Mouse (Mus musculus): ENCODE data around the gene Ric1. TPM values are rescaled to one million over a fixed set of nuclear protein-coding genes. Genes with fewer than 3 reads are reported as not detected.
A peak's percentile ranks its signal among the peaks of the same experiment; 100 is the strongest.

The Ric1 gene
- total RNA-seq, 2 experiments from 2014 or later = 22.9 to 23.2 TPM

DNA sequence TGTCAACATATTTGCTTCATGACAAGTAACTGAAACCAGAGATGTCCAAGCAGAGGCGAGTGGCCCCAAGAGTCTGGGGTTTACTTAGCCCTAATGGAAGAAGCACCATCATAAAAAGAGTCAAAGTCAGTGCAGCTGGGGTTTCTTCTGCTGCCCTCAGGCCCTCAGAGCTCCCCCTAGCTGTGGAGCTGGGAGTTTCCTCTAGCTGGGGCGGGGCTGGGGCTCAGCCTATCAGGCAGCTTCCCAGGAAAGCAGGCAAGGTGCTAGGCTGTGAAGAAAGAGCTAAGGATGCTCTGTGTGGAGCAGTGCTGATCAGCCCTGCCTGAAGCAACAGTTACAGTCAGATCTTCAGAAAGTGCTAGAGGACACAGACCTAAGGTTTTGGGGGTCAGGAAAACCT lies 74.9 kb downstream of the Ric1 start:
- intact Hi-C loops (cut with DNase I) = no loop called here
- no peak for DNase-seq

DNA sequence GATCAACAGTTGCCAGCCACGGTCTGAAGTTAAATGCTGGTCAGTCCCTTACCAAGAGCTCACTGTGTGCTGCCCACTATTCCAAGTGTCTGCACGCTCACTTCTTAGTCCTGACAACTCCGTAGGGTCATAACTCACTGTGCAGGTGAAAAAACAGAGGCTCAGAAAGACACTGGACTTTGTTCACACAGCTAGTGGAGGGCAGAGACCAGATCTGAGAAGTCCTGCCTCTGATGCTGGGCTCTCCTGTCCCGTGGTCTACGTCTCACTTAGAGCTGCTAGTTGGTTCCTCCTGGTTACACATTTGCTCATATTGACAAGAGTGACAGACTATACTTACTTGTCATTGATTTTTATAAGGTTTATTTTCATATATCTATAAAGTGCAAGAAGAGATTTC lies 76.9 kb downstream of the Ric1 start:
- intact Hi-C loops (cut with DNase I) = no loop called here
- no peak for DNase-seq

DNA sequence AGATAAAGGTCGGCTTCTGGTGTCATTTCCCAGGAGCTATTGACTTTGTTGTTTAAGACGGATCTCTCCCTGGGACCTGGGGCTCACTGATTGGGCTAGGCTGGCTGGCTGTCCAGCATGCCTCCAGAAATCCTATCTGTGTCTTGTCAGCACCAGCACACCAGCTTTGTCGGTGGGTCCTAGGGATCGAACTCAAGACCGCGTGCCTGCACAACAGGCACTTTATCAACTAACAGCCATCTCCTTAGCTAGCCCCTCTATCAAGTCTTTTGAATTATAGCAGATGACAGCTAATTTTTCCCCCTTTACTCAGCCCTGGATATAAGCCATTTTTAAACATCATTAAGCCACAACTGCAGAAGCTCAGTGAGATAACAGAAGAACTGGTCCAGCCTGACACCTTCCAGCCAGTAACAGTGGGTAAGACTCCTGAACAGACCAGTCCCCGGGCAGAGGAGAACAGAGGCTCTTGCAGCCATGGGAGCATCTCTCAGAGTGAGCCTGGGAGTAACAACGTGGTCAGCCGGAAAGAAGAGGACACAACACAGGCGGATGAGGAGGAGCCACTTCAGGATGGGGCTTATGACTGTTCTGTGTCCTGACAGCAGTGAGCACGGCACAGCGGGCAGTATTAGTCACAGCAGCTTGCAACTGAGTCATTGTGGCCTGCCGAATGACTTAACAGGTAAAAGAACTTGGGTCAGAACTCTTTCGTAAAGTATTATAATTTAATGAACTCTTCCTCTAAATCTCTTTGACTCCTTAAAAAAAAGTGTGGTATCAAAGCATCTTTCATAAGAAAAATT lies 81.7 kb downstream of the Ric1 start:
- intact Hi-C loops (cut with DNase I) = no loop called here

DNA sequence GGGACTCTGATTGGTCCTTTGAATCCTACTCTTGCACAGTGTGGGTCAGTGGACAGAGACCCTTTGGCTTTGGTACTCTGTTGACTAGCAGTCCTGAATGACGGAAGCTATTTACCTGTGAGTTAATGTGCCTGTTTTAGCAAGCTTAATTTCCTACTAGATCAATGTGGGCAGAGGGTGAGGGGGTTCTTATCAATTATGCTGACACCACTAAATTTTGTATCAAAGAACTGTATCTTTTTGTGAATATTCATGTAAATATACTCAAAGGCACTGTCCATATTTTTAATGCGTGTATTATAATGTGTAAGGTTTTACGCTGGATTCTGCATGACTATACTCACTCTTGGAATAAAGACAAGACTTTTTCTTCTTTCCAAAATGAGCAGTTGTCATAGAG lies 82.6 kb downstream of the Ric1 start:
- intact Hi-C loops (cut with DNase I) = no loop called here

More for the DNA sequence above, 81.7 kb downstream of the Ric1 start:
- no peak for DNase-seq

DNA sequence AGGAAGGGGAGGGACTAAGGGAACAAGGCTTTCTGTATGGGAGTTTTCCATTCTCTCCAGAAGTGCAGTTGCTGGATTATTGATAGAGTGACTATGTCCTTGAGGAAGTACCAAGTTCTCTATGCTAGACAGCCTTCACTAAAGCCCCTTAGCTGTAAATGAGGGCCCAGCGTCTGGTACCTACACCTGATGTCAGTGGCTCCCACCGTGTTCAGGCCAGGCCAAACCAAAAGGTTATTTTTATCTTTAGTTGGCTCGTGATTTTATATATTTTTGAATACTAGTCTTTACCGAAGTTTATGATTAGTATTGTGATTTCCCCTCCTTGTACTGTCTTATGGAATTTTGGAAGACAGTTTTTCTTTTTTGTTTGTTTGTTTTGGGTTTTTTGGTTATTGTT lies 85.4 kb downstream of the Ric1 start:
- intact Hi-C loops (cut with DNase I) = no loop called here
- no peak for DNase-seq

More for the DNA sequence above, 82.6 kb downstream of the Ric1 start:
- no peak for DNase-seq

DNA sequence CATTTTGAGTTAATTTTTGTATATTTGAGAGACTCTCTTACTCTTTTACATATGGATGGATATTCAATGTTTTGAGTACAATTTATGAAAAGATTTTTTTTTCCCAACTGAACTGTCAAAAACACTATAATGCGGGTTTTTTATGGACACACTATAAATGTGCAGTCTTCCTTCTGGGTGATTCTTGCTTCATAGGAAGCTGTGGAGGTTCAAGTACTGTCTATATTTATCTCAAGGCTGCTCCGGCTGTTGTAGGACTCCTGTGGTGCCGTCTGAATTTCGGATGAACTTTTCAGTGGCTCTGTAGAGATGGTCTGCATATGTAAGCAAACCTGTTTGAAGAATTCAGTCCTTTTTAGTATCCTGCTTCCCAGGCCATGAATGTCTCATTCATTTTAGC lies 86.1 kb downstream of the Ric1 start:
- DNase-seq = no peak

DNA sequence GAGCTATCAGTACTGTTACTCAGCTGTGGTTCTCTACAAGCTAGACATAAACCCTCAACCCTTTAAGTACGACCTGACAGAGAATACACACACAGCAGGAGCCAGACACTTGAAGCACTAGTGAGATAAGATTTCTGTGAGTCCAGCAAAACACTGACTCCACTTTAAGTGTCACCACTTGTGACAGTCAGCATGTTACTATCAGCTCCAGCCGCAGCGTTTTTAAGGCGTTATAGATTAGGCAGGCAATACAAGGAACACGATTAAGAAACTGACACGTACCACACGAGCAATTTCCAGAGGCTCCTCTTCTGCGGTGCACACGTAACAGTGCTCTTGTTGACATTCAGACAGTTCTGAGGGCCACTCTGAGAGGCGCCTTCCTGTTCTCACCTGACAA lies 88.8 kb downstream of the Ric1 start:
- intact Hi-C loops (cut with DNase I) = no loop called here
- no peak for DNase-seq

More for the DNA sequence above, 86.1 kb downstream of the Ric1 start:
- intact Hi-C loops (cut with DNase I) = no loop called here

DNA sequence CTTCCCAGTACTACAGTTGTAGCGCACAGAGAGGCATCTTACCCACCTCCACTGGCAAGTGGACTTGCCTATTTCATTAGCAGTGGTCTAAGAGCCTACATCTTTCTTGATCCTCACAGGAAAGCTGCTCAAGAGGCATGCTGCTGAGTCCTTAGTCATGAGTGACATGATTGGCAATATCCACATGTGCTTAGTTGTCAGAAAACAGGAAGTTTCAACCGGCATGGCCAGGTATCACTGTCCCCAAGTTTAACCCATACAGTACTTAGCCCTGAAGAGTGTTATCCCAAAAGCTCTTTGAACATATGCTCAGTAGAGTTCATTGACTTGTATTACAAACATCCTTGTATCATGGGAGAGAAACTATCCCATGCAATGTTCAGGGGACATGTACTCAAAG lies 90.0 kb downstream of the Ric1 start:
- intact Hi-C loops (cut with DNase I) = no loop called here
- no peak for DNase-seq

DNA sequence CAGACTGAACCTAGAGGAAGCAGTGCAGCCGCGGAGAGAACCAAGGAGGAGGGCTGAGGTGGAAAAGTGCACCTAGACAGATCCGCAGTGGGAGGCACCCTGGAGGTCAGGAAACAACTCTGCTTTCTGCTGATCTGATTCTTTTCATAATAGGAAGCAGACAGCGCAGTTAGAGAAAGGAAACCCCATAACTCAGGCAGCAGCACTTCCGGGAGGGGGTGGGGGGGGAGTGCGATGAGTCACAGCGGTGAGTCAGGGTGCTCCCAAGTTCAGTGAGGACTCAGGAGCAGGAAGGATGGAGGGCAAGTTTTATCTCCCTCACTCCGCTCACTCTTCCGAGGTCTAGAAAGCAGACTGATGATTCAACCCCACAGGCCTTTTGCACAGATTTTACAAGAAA lies 119.0 kb downstream of the Ric1 start:
- intact Hi-C loops (cut with DNase I) = no loop called here
- no peak for DNase-seq

DNA sequence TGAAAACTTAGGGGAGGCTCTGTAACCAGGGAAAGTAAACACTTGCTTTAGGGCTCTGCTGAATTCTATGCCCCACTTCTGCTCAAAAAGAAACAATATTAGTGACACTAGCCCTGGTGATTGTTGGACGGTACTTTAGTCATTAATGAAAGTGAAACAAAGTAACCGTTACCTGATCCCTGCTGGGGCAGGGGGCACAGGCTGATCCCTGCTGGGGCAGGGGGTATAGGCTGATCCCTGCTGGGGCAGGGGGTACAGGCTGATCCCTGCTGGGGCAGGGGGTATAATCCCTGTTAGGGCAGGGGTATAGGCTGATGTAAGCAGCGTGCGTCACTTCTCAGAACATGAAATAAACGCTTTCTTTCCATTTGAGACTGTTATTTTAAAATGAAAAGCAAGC lies 119.4 kb downstream of the Ric1 start:
- no peak for DNase-seq
- intact Hi-C loops (cut with DNase I) = no loop called here

DNA sequence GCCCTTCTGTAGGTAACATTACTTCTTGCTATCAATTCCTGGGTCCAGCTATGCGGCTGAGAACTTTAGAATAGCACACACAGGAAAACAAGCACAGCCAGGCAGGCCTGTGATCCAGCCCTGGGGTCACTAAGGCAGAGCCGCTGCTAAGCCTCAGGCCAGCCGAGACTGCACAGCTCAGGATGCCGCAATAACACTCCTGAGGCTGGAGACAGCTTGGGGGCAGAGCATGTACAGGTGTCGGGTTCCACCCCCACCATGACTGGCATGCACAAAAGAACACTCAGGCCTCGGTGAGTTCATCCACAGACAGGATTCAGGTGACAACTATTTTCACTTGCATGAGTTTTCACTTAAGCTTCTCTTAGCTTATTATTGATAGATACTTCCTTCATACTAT lies 120.1 kb downstream of the Ric1 start:
- no peak for DNase-seq
- intact Hi-C loops (cut with DNase I) = no loop called here

DNA sequence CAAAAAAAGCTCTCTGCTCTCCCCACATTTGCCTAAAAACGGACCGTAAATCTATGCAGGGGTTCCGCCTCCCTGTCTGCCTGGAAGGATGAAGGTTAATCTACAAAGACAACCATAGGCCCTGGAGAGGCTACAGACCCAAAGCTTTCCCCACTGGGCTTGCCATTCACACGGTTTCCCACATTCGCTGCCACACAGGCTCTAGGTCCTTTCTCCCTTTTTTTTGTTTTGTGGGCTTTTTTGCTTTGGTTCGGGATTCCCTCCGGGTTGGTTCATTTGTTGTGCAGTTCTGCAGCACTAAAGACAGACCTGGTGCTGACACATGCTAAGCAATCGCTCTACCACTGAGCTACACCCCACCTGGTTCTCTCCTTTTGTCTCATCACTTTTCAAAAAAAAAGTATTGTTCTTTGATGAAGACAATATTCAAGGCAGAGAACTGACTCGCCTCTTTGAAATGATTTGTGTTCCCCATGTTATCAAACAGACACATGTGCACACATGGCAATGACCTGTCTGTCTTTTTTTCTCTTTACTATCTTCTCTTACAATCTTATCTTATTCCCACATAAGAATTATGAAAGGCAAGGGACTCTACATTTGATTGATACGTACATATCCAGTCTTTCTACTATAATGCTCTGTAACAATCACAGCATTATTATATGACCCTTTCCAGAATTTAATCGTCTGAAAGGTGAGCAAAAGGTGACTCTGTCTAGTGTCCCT lies 121.3 kb downstream of the Ric1 start:
- no peak for DNase-seq
- intact Hi-C loops (cut with DNase I) = no loop called here

DNA sequence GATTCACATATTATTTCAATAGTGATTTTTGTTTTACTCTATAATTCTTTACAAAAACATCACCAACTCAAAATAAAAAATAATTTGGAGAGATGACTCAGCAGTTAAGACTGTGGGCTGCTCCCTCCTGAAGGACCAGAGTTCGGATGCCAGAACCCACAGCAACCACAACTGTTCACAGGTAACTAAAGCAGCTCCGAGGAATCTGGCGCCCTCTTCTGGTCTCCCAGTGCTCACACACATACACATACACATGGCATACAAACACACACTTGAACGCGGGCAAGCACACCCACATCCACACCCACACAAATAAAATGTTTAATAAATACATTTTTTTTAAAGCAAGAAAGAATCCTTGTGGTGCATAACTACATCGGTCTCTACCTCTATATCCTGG lies 122.7 kb downstream of the Ric1 start:
- intact Hi-C loops (cut with DNase I) = no loop called here
- DNase-seq = no peak

DNA sequence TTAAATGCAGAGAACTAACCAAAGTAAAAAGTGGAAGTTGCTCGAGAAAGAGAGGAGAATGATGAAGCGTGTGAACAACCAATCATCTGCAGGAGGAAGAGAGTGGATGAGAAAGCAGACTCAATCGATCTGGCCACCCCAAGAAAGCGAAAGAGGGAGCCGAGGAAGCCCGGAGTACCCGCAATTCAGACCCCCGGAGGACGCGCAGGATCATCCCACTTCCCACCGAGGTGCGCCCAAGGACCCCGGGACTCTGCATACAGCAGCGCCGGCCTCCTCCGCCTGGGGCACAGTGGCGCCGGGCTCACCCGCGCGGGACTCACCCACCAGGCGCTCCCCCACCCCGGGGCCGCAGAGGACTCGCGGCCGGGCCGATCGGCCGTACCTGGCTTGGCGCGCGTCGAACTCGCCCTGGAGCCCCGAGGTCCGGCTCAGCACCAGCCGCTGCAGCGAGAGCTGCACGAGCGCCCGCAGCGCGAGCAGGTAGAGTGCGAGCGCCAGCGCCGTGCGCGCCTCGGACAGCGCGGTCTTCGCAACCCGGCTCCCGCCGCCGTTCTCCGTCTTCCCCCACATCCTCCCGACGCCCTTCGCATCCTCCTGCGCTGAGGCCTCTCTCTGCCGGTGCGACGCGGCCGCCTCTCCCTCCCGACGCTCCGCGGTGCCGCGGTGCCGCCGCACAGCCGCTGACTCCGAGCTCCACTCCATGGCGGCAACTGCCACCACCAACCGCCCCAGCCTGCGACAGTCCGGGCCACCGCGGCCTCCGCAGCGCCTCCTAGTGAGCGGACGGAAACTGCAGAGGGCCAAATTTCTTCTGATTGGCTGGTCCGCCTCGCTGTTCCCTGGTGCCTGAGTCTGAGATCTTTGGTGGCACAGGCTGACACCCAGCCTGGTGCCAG lies 125.8 kb downstream of the Ric1 start, which contains the start of gene Ermp1:
Gene Ermp1, minus strand, starts transcription at position 765 of the 899 bp plus-strand sequence.
- intact Hi-C loops (cut with DNase I) = no loop called here
- DNase-seq = peak; percentile 90 to 95

DNA sequence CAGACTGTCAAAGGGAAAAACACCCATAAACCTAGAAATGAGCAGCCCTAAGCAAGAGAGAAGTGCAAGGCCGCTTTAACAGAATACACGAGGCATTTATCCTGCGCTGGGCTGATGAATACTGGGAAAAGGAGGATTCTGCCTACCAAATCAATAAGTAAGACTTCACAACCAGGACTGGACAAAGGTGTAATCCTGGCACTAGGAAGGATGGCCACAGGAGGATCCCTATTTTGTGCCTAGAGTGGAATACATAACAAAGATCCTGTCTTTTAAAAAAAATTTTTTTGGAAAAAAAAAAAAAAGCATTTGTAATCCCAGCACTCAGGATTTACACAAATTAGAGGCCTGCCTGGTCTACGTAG lies 126.5 kb downstream of the Ric1 start:
- intact Hi-C loops (cut with DNase I) = no loop called here
- DNase-seq = no peak

DNA sequence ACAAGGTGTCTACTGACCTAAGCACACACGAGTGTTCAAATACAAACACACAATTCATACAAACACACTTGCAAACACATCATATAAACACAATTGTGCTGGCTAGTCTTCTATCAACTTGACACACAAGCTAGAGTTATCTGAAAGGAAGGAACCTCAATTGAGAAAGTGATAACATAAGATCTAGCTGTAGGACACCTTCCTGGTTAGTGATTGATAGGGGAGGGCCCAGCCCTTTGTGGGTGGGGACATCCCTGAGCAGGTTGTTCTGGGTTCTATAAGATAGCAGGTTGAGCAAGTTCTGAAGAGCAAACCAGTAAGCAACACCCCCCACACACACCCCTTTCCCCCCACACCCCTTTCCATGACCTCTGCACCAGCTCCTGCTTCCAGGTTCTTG lies 127.6 kb downstream of the Ric1 start:
- DNase-seq = no peak

DNA sequence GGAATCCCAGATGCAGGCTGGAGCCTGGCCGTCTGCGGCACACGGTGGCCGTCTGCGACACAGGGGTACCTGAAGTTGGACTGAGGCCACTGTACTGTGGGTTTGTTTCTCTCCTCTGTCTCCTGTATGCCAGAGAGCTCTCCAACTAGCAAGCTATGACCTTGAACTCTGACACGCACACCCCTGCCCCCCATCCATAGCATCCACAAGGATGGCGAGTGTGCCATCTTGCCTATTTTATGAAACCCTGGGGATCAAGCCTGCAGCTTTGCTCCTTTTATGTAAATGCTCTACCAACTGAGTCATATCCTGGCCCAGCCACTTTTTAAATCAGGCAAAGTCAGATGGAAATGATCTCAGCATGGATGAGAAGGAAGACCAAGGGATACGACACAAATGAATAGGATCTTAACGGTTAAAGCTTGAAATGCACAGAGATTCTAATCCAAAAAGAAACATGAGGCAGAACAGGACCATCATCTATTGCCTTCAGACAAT lies 131.7 kb downstream of the Ric1 start:
- intact Hi-C loops (cut with DNase I) = no loop called here
- no peak for DNase-seq

More for the DNA sequence above, 127.6 kb downstream of the Ric1 start:
- intact Hi-C loops (cut with DNase I) = no loop called here

DNA sequence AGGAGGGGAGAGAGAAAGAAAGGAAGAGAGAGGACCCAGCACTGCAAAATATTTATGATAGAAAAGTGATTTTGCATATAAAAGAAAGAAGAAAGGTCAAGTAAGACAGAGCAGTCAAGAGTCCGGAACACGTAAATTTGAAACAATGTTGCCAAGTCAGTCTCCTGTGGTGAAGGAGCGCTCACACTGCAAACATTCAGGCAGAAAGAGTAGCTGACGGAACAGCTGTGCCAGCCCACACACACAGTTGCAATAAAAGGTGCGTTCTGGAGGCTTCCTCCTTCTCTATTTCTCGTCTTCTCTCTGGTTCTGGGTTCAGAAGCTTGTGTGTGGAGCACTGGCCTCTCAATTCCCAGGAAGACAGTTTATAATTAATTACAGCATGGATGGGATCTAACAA lies 133.1 kb downstream of the Ric1 start:
- no peak for DNase-seq
- intact Hi-C loops (cut with DNase I) = no loop called here

DNA sequence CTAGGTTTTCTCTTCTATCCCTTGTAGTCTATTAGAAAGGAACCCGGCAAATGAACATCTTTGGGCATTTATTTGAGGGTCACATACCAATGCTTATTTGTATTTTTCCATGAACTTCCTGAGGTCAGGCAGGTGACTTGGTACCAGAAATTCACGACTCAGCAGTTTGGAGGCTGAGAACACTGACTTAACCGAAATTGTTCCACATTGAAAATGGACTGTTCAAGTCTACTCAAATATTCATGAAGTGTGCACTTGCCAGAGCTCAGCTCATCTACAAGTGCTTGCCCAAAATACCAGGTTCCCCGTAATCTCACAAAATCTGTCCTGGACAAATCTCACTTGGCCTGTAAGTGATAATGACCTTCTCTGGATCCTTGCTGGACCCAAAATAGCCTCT lies 133.9 kb downstream of the Ric1 start:
- intact Hi-C loops (cut with DNase I) = no loop called here
- DNase-seq = no peak
